Mouse (Mus musculus): Measurements from ENCODE around the gene Bckdhb.
"Not testable (repeated sequence)": the region's sequence is repeated elsewhere in the genome, so short reads cannot be mapped to it uniquely, and the experiment has no call there.

Gene Bckdhb

DNA sequence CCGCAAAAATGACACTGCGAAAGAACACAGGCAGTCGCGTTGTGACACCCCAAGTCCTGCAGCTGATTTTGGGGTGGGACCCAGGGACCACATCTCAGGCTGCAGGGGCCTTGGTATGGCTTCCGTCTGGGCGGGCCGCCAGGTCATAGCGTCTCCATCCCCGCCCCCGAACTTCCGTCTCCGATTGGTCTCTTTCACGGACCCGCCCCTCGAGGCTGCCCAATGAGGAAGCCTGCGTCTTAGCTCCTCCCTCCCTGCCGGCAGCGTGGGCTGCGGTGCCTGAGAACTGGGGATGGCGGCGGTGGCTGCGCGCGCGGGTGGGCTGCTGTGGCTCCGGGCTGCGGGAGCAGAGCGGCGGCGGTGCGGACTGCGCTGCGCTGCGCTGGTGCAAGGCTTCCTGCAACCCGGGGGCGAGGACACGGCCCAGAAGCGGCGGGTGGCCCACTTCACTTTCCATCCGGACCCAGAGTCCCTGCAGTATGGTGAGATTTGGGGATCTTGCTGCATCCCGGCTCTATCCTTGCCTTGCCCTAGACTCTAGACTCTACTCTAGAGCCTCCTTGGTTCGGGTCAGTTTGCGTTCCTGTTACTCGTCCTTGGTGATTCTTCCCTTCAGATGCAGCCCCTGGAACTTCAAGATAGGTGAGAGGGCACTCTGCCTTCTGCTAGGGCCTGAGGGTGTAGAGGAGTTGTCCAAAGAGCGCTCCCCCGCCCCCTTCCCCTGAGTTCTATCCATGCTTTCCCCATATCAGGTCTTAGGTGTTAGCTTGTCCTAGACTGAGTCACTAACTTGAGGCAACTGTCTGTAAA is at the start of gene Bckdhb:
TSS of gene Bckdhb (plus strand) at position 268 of the 810 bp plus-strand sequence.
- CTCF ChIA-PET, result no interaction called here

DNA sequence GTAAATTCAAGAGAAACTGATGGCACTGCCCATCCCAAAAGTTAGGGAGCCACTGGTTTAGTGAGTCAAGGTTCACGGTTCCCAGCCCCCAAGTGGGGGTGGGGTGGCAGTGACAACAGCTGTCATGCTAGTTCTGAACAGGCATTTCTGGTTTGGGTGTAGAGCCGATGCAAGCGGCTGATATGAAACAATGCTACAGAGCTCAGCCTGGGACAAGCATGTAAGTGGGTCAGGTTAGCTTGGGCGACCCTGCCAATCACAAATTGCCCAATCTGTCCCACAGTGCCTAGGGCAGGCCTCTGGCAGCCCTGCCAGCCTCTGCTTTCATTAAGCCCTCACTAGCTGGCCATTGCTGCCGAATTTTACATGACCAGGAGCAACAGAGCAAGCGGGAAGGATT is 42.8 kb upstream of the Bckdhb start:
- CTCF ChIA-PET, result no interaction called here

- CTCF ChIA-PET, result no interaction called here
Measured at GRCm38 (mm10) chr9:83886149-83886548, 38.8 kb upstream of the Bckdhb start.

DNA sequence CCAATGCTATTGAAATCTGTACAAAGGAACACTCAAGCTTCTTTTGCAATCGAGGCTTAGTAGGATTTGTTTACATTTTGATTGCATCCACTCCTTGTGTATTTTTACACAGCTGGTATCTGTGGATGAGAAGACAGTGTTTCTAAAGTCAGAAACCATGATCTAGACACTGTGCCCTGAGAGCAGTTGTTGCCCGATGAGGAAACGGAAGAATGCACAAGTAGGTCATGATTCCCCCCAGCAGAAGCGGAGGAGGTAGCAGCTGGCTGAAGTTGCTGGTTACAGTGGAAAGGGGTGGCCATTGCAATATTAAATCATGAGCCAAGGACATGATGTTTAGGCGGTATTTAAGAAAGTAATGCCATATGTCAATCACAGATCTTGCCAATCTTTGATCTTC is 36.7 kb upstream of the Bckdhb start:
- CTCF ChIA-PET, result no interaction called here

- CTCF ChIA-PET, result no interaction called here
Measured at GRCm38 (mm10) chr9:83893073-83893472, 31.9 kb upstream of the Bckdhb start.

DNA sequence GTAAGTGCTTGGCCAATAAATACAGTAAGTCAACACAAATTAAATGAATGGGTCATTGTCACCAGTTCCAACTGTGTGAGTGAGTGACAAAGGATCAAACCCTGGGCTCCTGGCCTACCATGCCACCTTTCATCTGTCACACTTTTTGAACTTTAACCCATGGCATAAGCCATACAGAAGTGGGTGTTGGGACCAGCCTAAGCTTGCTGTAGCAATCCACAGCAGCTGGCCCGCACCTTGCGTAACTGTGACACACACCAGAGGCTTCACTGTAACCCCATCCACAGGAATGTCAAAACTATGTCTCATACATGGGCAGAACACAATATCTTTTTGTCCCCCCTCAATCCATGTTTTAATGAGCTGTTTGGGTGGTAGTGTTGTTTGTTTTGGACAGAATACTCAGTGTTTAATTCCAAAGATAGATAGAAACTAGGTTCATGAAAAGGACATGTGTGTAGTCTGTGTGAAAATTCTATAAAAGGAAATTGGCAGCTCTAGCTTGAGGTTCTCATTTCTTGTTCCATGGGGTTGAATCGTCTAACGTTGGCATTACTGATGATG is 31.1 kb upstream of the Bckdhb start:
- CTCF ChIA-PET, result no interaction called here

DNA sequence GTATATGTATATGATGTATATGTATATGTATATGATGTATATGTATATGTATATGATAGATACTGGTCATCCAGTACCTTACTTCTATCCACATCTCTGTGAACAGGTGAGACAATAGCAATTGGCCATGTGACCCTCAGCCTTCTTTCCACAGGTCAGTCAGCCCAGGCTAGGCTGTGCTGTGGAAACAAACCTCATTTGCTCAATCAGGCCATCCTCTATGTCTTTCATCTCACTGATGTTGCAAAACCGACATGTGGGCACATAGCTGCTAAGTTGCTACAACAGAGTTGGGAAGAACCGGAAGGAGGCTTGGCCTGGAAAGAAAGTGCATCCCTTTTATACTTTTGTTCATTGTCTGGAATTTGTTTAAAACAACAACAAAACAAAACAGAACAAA is 22.9 kb upstream of the Bckdhb start:
- CTCF ChIA-PET, result no interaction called here

DNA sequence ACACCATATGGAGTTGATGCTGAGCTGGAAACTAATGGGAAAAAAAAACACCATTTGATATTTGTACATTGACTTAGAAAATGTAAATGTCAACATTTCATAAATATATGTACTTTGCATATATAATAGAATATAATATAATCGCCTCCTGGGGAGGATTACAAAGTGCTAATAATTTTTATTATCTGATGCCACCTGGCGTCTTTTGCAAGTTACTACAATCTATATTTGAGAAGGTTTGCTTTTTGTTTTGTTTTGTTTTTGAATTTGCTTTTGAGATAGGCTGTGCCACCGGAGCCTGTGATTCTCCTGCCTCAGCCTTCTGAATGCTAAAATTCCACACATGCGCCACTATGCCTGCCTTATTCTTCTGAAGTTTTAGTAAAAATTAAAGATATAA is 19.1 kb upstream of the Bckdhb start:
- CTCF ChIA-PET, result no interaction called here

GRCm38 (mm10) chr9:83907017-83907416 is 17.9 kb upstream of the Bckdhb start:
- CTCF ChIA-PET, result no interaction called here

DNA sequence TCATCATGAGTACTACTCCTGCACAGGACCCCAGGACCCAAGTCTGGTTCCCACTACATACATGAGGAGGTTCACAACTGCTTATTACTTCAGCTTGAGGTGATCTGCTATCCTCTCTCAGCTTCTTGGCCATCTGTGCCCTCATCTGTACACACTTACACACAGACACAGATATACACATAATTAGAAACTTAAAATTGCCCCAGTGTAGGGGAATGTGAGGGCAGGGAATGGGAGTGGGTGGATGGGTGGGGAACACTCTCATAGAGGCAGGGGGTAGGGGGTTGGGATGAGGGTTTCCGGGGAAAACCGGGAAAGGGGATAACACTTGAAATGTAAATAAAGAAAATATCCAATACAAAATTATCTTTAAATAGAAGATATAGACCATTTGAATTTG is 15.1 kb upstream of the Bckdhb start:
- CTCF ChIA-PET, result no interaction called here

- CTCF ChIA-PET, result no interaction called here
Measured at GRCm38 (mm10) chr9:83910926-83911325, 14.0 kb upstream of the Bckdhb start.

GRCm38 (mm10) chr9:83922076-83922475 is 2.9 kb upstream of the Bckdhb start:
- CTCF ChIA-PET, result interaction anchor here (0.6 kb wide), 1 partner anchor 733 kb away, joined by 3 read pairs; no protein-coding TSS in a partner anchor

DNA sequence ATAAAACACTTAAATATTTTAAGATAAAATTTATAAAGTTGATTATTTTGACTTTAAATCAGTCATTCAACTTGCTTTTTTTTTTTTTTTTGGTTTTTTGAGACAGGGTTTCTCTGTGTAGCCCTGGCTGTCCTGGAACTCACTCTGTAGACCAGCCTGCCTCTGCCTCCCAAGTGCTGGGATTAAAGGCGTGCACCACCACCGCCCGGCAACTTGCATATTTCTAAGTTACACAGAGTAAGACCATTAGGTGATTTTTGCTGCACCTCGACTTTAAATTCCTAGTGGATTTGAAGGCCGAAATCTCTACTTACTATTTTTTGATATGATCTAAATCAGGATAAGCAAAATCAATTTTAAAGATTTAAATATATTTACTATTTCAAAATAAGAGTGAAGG is 589 bp upstream of the Bckdhb start:
- CTCF ChIA-PET, result interaction anchor here (0.7 kb wide), 1 partner anchor 1402 kb away, joined by 3 read pairs; no protein-coding TSS in a partner anchor

GRCm38 (mm10) chr9:83925688-83926041 is 720 bp downstream of the Bckdhb start:
- CTCF ChIA-PET, result no interaction called here

DNA sequence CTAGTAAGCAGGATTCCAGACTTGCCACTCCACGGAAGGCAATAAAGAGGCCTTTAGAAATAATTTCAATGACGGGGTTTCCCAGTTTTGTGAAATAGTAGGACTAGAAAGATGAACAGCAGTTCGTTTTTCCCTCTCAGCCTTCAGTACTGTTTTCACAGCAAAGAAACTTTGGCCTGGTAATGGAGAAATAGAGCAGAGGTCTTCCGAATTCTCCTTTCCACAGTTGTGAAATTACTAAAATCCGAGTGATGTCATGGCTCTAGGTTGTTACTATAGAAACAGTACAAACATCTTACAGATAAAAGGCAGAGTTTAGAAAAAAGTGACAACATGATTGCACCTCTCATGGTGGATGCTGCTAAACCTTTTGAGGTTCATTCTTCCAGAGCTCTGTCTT is 1.4 kb downstream of the Bckdhb start:
- CTCF ChIA-PET, result no interaction called here

DNA sequence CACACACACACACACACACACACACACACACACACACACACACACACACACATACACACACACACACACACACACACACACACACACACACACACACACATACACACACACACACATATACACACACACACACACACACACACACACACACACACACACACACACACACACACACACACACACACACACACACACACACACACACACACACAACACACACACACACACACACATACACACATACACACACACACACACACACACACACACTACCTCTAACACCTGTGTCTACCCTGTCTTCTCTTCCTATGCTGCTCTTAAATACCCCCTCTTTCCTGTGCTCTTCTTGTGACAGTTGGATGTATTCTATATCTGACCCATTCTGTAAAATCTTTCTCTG is 14.6 kb downstream of the Bckdhb start:
- CTCF ChIA-PET, result not testable (repeated sequence)

GRCm38 (mm10) chr9:83940016-83940415 is 15.1 kb downstream of the Bckdhb start:
- CTCF ChIA-PET, result no interaction called here

DNA sequence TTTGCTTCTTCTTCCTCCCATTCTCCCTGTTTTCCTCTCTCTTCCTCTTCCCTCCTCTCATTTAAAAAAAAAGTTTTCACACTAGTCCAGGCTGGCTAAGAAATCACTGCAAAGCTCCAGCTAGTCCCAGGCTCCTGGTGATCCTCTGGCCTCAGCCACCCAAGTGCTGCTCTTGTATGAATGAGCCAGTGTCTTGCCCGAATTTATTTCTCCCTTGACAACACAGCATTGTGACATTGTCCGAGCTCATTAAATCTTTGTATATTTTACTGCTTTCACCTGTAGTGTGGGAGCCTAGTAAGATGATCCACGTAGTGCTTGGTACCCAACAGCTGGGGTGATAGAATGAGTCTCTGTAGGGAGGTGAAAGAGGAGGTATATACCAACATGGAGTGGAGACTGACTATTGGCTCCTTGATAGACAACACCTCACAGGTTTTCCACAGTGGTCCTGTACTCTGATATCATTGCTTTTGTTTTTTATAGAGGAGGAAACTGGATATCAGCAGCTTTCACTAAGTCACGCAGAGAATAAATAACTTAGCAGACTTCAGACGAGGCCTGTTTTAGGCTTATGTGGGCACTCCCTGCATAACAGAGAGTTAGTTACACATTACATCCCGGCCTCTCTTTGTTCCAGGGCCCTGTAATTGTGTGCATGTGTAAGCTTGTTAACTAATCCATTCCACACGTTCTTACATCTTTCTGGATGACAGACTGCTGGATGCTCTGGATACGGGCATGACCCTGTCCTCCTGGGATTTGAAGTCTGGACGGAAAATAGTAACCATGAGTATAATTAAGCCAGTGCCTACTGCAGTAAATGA is 15.8 kb downstream of the Bckdhb start:
- CTCF ChIA-PET, result no interaction called here

GRCm38 (mm10) chr9:83951336-83951735 is 26.4 kb downstream of the Bckdhb start:
- CTCF ChIA-PET, result no interaction called here

DNA sequence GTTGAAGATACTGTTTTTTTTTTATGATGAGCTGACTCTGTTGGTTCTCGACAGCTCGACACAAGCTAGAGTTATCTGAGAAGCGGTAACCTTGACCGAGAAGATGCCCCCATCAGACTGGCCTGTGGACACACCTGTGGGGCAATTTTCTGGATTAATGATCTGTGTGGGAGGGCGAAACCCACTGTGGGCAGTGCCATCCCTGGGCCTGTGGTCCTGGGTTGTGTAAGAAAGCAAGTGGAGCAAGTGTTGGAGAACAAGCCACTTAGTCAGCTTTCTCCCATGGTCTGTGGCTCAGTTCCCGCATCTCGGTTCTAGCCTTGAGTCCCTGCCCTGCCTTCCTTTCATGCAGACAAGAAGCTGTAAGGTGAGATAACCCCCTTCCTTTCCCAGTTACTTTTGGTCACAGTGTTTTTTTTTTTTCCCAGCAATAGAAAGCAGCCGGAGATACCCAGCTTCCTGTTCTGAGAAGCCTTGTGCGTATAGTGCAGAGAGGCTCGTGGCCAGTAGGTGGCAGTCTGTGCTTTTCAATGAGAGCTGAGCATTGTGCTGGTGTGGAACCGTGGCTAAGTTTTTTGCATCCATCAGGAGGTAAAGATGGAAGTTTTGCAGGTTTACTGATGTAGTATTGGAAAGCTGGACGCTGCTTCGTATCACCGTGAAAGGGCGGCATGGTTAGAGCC is 31.8 kb downstream of the Bckdhb start:
- CTCF ChIA-PET, result interaction anchor here (0.5 to 0.7 kb wide), 2 partner anchors 107 to 345 kb away, joined by 3 to 4 read pairs; no protein-coding TSS in a partner anchor

DNA sequence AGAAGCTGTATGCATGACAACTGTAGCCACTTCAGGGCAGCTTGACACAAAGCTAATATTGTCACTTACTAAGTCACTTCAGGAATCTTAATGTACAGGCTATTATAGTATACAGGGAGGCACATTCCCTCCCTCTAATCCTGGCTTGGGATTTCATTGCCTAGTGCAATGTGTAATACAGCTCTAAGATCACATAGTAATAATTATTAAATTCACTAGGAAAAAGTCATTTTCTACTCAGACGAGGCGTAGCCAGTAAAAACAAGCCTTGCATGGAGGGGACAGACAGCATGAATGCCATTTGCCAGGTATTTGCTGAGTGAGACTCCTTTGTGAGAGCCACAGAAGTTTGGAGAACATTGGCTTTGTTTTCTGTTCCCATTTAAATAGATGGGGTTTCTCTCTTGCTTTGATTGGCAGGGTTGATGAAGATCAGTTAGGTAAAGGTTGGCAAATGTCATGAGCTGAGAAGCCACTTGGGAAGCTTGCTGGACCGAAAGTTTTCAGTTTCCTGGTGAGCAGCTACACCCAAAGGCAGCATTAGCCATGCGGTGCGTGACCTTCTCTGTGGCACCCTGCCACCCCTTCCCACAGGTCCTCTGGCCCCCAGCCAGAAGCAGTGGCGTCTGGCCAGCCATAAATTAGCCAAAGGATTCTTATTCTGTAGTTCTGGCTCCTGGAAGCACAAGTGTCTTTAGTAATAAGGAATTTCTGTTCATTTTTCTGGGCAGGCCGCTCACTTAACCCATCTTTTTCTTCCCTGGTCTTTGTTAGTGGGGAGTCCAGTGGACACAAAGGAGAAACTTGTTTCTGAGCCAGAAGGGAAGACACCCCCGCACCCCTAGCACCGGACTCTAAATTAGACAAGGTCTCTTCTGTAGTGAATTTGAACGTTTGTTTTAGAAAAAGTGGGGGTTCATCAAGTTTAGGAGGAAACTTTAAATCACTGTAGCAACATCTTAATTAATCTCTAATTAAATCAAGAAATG is 37.4 kb downstream of the Bckdhb start:
- CTCF ChIA-PET, result no interaction called here

Data from spleen, embryonic (tissue).